Mouse (Mus musculus): ENCODE data around the gene Mrpl4.
A peak's percentile ranks its signal among the peaks of the same experiment; 100 is the strongest.

DNA sequence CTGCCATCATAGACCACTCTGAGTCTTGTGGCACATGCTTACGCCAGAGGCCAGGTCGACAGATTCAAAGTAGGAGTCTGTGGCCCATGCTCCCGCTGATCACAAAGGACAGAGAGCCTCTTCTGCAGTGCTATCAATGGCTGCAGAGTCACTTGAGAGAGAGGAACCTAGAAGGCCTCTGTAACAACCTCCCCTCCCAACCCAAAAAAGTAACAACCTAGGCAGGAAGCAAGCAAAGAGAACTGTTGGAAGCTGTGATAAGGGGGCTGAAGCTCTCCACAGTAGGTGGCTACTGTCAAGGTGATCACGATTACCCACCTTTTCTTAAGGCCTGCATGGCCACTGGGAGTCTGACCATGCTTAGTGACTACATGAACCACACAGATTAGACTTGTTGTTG, 41.0 kb downstream of the Mrpl4 start:
- no peak for TF ChIP-seq CTCF (IDR thresholded peaks at IDR 0.05 in 2 of 3, conservative IDR thresholded peaks at IDR 0.05 in 1 of 3; ENCODE audit: control insufficient read depth in 1 of 3, insufficient read depth in 1 of 3, low read depth in 2 of 3, low read length in 3 of 3, poor library complexity in 1 of 3, severe bottlenecking in 1 of 3)
- peak in 1 of 2 experiments; percentile 46; a peak in 1 of 4 replicates for TF ChIP-seq POLR2A (IDR thresholded peaks at IDR 0.05; ENCODE audit: control insufficient read depth in 1 of 2, insufficient read depth in 1 of 2, low read depth in 1 of 2, low read length in 2 of 2, poor library complexity in 1 of 2)
- TF ChIP-seq MAFK (IDR thresholded peaks at IDR 0.05; ENCODE audit: borderline replicate concordance, low read depth, low read length) = no peak
